Mouse (Mus musculus): ENCODE data around the gene Snx25.
"Not testable (repeated sequence)": the region's sequence is repeated elsewhere in the genome, so short reads cannot be mapped to it uniquely, and the experiment has no call there.

Snx25 gene

GRCm38 (mm10) chr8:46137336-46137735, 14.6 kb downstream of the Snx25 start:
- no peak for DNase-seq (ENCODE audit: low spot score in 2 of 2)

- DNase-seq (ENCODE audit: low spot score in 2 of 2), result not testable (repeated sequence)
These were observed 16.4 kb downstream of the Snx25 start for GRCm38 (mm10) chr8:46135546-46135945.

- DNase-seq (ENCODE audit: low spot score in 2 of 2), result no peak
These were observed 21.5 kb downstream of the Snx25 start for GRCm38 (mm10) chr8:46130426-46130825.

GRCm38 (mm10) chr8:46122498-46122897, 29.5 kb downstream of the Snx25 start:
- DNase-seq (ENCODE audit: low spot score in 2 of 2), result no peak

GRCm38 (mm10) chr8:46119176-46119575, 32.8 kb downstream of the Snx25 start:
- no peak for DNase-seq (ENCODE audit: low spot score in 2 of 2)

- DNase-seq (ENCODE audit: low spot score in 2 of 2), result no peak
These were observed 34.8 kb downstream of the Snx25 start for GRCm38 (mm10) chr8:46117172-46117571.

- DNase-seq (ENCODE audit: low spot score in 2 of 2), result not testable (repeated sequence)
These were observed 38.4 kb downstream of the Snx25 start for GRCm38 (mm10) chr8:46113421-46114170.

GRCm38 (mm10) chr8:46107690-46108089, 44.3 kb downstream of the Snx25 start:
- DNase-seq (ENCODE audit: low spot score in 2 of 2), result no peak

- no peak for DNase-seq (ENCODE audit: low spot score in 2 of 2)
These were observed 48.5 kb downstream of the Snx25 start for GRCm38 (mm10) chr8:46103434-46103833.

- no peak for DNase-seq (ENCODE audit: low spot score in 2 of 2)
These were observed 59.1 kb downstream of the Snx25 start for GRCm38 (mm10) chr8:46092667-46093360.

- no peak for DNase-seq (ENCODE audit: low spot score in 2 of 2)
These were observed 68.8 kb downstream of the Snx25 start for GRCm38 (mm10) chr8:46083141-46083540.

- DNase-seq (ENCODE audit: low spot score in 2 of 2), result no peak
These were observed 70.9 kb downstream of the Snx25 start for GRCm38 (mm10) chr8:46081030-46081429.

- no peak for DNase-seq (ENCODE audit: low spot score in 2 of 2)
These were observed 73.1 kb downstream of the Snx25 start for GRCm38 (mm10) chr8:46078866-46079265.

- DNase-seq (ENCODE audit: low spot score in 2 of 2), result no peak
These were observed 76.7 kb downstream of the Snx25 start for GRCm38 (mm10) chr8:46075223-46075622.

- DNase-seq (ENCODE audit: low spot score in 2 of 2), result no peak
These were observed 78.3 kb downstream of the Snx25 start for GRCm38 (mm10) chr8:46073540-46074140.

GRCm38 (mm10) chr8:46072798-46073197, 79.2 kb downstream of the Snx25 start:
- DNase-seq (ENCODE audit: low spot score in 2 of 2), result no peak

GRCm38 (mm10) chr8:46040260-46040659, 111.7 kb downstream of the Snx25 start:
- DNase-seq (ENCODE audit: low spot score in 2 of 2), result no peak

GRCm38 (mm10) chr8:46039666-46040065, 112.3 kb downstream of the Snx25 start:
- DNase-seq (ENCODE audit: low spot score in 2 of 2), result no peak

GRCm38 (mm10) chr8:46036217-46036616, 115.7 kb downstream of the Snx25 start:
- DNase-seq (ENCODE audit: low spot score in 2 of 2), result no peak

- DNase-seq (ENCODE audit: low spot score in 2 of 2), result no peak
These were observed 127.6 kb downstream of the Snx25 start for GRCm38 (mm10) chr8:46024392-46024791.

GRCm38 (mm10) chr8:46022758-46023157, 129.2 kb downstream of the Snx25 start:
- no peak for DNase-seq (ENCODE audit: low spot score in 2 of 2)

GRCm38 (mm10) chr8:46022203-46022602, 129.8 kb downstream of the Snx25 start:
- no peak for DNase-seq (ENCODE audit: low spot score in 2 of 2)
